Comparison of ENCODE assay signal across 8 mouse cellular contexts in the genomic region with DNA sequence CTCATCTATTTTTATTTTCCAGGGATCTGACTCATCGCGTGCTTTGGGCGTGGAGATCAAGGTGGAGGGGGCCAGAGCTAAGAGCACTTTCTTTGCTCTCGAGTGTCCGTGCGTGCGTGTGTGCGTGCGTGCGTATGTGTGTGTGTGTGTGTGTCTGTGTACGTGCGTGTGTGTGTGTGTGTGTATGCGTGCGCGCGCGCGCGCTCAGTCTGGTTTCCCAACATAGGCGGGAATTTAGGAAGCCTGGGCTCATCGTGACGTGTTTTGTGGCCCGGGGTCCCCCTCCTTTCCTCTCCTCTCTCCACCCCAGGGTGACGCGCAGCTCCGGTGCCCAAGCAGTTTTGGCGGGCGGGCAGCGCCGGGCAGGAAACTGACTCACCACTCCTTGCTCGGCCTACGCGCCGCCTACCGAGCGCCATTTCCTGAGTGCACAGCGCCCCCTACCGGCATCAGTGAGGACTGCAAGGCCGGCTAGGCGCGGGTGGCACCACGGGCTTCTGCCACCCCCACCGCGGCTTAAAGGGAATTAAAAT. TPM values are rescaled to one million over a fixed set of nuclear protein-coding genes. Genes with fewer than 3 reads are reported as not detected.
A peak's percentile ranks its signal among the peaks of the same experiment; 100 is the strongest.
DNase-seq lines count a peak whose midpoint lies in the region; ATAC-seq lines count a peak whose summit lies in the region.

No protein-coding gene starts in this region.

- peak overlapping the region; percentile 53 for H3K4me3 ChIP-seq in hindbrain, embryonic 14.5 days (replicated peaks; ENCODE audit: low read length)

- peaks cover 15% of the 10 kb centered on the region; the same call in 1 of the 2 replicates for H3K4me1 ChIP-seq in hindbrain, embryonic 14.5 days (replicated peaks; ENCODE audit: control insufficient read depth, insufficient read depth, low read length)

- peak overlapping the region; percentile 56 for H3K9ac ChIP-seq in hindbrain, embryonic 14.5 days

- no peaks in the 10 kb centered on the region for H3K36me3 ChIP-seq in hindbrain, embryonic 14.5 days (replicated peaks; ENCODE audit: control insufficient read depth, insufficient read depth)

- peak overlapping the region; percentile 33; the same call in 1 of the 2 replicates for H3K27ac ChIP-seq in hindbrain, embryonic 14.5 days

- WGBS in hindbrain, embryonic 14.5 days = under 1% methylated on average over 44 of the region's 44 CpGs

- DNase-seq in R1 (ENCODE audit: low read depth, low spot score) = peak; percentile 80
- peak; percentile 98 to 99 for DNase-seq in cerebellum, postnatal 25 days
- DNase-seq in frontal cortex, postnatal 25 days (ENCODE audit: low spot score in 2 of 2) = peak; percentile 96 to 97
- DNase-seq in hindbrain, embryonic 14.5 days (ENCODE audit: low spot score) = peak; percentile 95
- DNase-seq in layer of hippocampus, postnatal 36 days = peak; percentile 95 to 97
- DNase-seq in lung, postnatal 25 days (ENCODE audit: low spot score) = peak; percentile 97
- DNase-seq in retina, adult 2 months (ENCODE audit: low read depth, low spot score) = peak; percentile 77
- peak; percentile 96 for DNase-seq in thymus, postnatal 25 days

- peak overlapping the region; percentile 83 for H3K4me2 ChIP-seq in hindbrain, embryonic 14.5 days (replicated peaks)

- ATAC-seq in hindbrain, embryonic 14.5 days (ENCODE audit: low FRiP score) = peak; percentile 88

- peaks cover 12% of the 10 kb centered on the region for H3K27me3 ChIP-seq in hindbrain, embryonic 14.5 days (ENCODE audit: control insufficient read depth, insufficient read depth, low read length)

- H3K9me3 ChIP-seq in hindbrain, embryonic 14.5 days (ENCODE audit: control insufficient read depth, low read length) = no peaks in the 10 kb centered on the region

RNA-seq across cellular contexts. Expression of gene Cdkn1a, which starts 4.5 kb away (rescaled TPM):
- polyA plus RNA-seq in hindbrain, embryonic 14.5 days (2014; fragmentation: Nextera tagmentation; extraction: Ambion mirVana) = 79.5 and 97.7 TPM in 2 replicates
- total RNA-seq in layer of hippocampus, postnatal 36 days (2021) = 10 to 100 TPM; 12.9 to 16.7 TPM

RNA-seq across cellular contexts. Expression of gene Rab44, which starts 18.7 kb away (rescaled TPM):
- not detected in 2 replicates for polyA plus RNA-seq in hindbrain, embryonic 14.5 days (2014; fragmentation: Nextera tagmentation; extraction: Ambion mirVana)
- total RNA-seq in layer of hippocampus, postnatal 36 days (2021) = not detected

Comparison
In these comparisons a context has a peak if more than half of its experiments do, and no peak if none do; other contexts are left out.
1. Peak in every context shown above with its lines: DNase-seq, ATAC-seq, H3K4me3 ChIP-seq and H3K27ac ChIP-seq.